Mouse (Mus musculus) mesoderm, embryonic 11.5 days (tissue): ENCODE measurements at regions not wholly inside any gene's neighbourhood (a gene's known extent, or its start where the extent isn't known, plus 50 kb on each side); places are given as distances from the start of the nearest gene placed in this dataset.

Source experiments
- DNase-seq: peaks from one replicate; pipeline ENCODE4 v3.0.0-alpha.2; 2012; ENCODE audit warnings: low read depth, low spot score

DNA sequence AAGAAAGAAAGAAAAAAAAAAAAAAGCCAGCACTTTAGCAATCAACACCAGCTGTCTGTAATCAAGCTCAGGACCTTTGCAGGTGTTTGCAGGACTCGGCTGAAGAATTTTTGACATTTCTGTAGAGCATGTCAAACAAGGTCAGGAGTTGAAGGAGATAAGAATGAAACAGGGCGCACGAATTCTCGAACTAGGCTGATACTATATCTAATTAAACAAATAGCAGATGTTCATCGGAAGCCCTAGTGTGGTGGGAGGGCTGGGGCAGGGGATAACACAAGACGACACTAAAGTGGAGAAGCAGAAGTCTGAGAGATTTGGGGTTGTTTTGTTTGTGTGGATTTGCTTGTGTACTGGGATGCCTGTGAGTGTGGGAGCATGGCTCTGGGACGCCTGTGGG is 646.9 kb downstream of the Galc start:
- DNase-seq, result peak; percentile 8
